Mouse (Mus musculus) heart, adult 11 months (tissue): ENCODE measurements around the gene Aurkb.

Experiments
- DNase-seq: peaks from one replicate; pipeline ENCODE4 v3.0.0; 2022

Gene Aurkb

DNA sequence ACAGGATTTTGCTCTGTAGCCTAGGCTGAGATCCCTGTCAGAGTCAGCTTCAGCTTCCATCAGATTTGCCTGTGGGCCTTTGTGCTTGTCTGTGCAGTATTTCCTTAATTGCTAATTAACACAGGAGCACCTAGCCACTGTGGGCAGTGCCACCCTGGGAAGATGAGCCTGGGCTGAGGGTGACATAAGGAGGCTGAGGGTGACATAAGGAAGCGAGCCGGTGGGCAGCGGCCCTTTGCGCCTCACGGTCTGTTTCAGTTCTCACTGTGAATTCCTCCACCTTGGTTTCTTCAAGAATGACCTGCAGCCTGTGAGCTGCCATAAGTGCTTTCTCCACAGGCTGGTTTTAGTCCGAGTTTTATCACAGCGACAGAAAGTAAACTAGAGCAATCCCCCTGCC, 36.2 kb downstream of the Aurkb start:
- peak; percentile 83 for DNase-seq

- no peak for DNase-seq
Observed at GRCm38 (mm10) chr11:69085608-69086007, 40.2 kb downstream of the Aurkb start.

DNA sequence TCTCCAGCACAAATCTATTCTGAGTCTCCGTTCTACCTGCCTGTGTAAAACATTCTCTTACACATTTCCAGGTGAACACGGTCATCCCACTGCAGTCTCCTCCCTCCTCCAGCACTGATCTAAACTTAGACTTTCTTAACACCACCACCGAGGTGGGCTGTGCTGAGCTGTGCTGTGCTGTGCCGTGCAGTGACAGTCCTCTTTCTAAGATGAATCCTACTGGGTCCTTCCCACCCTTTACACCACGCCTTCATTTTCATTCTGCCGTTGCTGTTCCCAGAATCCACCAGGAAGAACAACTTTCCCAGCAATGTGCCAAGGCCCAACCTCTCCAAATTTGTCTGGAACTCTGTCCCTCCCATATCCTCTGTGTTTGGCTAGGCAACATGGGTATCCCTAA, 40.9 kb downstream of the Aurkb start:
- DNase-seq = peak; percentile 90

DNA sequence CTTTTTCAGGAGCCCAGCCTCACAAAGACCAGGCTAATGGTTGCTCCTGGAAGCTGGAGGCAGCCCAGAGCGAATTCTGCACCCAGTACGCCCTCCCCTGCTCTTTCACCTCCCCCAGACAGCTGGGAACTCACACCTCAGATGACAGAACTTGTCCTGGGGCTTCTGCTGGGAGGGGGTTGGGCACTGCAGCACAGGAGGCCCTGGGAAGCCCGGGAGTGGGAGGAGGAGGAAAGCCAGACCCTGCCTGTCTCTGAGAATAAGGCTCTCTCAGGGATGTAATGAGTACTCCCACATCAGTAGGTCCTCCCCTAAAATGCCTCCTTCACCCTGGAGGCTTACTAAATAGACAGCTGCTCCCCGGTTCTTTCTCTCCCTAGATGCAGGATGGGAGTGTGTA, 41.6 kb downstream of the Aurkb start:
- DNase-seq = peak; percentile 96

DNA sequence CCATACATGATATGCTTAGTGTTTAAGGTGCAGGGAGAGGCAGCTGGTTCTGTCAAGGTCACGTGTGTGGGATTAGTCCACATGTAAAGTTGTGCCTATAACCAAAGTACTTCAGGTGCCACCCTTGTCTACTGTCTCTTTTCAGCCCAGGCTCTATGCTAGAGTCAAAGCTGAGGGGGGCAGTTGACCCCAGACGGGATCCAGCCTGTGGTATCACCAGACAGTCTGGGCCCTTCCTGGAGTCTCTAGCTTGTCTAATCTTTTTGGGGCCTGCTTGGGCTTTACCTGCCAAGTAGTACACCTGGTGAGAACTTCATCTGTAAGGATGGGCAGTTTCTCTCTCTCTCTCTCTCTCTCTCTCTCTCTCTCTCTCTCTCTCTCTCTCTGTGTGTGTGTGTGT, 42.1 kb downstream of the Aurkb start:
- peak; percentile 89 for DNase-seq

DNA sequence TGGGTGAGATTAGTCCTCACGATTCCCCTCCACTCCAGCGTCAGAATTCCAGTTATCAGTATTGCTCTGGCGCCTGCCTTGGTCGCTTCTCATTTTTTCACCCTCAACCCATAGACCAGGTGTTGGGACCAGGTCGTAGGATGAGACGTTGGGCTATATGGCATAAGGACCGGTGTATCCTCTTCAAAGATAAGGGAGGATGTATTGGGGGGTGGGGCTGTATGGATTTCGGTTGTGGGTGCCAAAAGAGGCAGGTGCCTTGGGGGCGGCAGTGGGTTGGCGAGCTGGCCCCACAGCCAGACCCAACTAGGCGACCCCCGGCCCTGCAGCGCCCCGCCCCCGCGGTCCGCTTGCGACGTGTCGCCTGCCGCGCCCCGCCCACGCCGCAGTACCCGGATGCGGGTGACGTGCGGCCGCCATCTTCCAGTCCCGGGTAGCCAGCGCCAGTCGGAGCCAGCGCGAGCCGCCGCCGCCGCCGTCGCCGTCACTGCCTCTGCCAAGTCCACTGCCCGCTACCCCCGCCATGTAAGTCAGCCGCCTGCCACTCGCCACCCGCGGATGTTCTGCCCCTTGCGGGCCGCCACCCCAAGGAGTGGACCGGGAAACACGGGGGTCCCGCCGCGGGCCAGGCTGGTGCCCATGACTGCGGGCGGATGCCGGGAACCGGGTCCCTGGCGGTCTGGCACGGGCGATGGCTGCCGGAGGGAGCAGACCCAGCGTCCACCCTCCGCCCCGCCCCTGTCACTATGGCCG, 42.8 kb downstream of the Aurkb start, which contains the start of gene Vamp2:
Gene Vamp2, plus strand, starts transcription at position 388 of the 753 bp plus-strand sequence.
- DNase-seq = peak; percentile 99

DNA sequence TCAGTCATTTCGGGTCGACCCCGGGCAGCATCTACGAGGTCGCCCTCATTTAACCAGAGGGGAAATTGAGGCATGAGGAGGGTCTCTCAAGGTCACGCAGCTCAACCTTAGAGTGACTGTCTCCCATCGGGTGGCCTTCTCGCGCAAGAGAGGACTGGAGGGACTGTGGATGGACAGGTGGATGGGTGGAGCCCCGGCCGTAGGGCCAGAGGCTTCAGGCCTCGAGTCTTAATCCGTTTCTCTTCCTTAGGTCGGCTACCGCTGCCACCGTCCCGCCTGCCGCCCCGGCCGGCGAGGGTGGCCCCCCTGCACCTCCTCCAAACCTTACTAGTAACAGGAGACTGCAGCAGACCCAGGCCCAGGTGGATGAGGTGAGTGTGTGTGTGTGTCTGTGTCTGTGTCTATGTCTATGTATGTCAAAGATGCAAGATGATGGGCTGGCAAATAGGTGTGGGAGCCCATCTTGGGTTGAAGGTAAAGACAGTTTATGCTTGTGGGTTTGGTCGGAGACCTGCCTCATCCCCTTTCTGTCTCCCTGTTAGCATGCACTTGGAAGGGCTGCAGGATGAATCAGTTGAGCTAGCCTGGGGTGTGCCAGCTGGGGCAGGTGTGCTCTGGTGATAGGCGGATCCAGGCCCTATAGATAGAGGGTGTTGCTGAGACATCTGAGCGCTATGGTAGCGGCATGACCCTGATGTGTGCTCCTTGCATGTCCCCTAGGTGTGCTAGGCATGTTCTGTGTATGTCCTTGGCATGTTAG, 43.6 kb downstream of the Aurkb start:
- peak; percentile 95 for DNase-seq

GRCm38 (mm10) chr11:69089616-69090290, 44.3 kb downstream of the Aurkb start:
- DNase-seq = no peak

GRCm38 (mm10) chr11:69090367-69090766, 44.9 kb downstream of the Aurkb start:
- DNase-seq = peak; percentile 91

- DNase-seq = peak; percentile 95
Observed at GRCm38 (mm10) chr11:69091566-69092385, 46.3 kb downstream of the Aurkb start.

DNA sequence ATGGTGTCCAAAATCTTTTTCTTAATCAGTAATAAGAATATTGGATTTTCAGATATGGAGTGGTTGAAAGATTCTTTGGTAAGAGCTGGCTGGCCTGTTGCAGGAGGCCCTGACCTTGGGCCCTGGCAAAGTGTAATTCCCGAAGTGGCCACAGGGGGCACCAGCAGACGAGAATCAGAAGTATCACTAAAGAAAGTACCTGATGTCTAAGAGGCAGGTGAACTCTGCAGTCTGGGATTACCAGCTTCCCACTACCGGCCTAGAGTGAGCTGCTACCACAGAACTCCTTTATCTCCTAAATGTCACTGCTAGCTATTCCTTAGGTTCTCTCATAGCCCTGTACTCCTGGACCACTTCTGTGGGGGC, 46.9 kb downstream of the Aurkb start:
- DNase-seq = peak; percentile 98

GRCm38 (mm10) chr11:69092871-69093270, 47.4 kb downstream of the Aurkb start:
- no peak for DNase-seq

GRCm38 (mm10) chr11:69093856-69094255, 48.4 kb downstream of the Aurkb start:
- DNase-seq = peak; percentile 93

DNA sequence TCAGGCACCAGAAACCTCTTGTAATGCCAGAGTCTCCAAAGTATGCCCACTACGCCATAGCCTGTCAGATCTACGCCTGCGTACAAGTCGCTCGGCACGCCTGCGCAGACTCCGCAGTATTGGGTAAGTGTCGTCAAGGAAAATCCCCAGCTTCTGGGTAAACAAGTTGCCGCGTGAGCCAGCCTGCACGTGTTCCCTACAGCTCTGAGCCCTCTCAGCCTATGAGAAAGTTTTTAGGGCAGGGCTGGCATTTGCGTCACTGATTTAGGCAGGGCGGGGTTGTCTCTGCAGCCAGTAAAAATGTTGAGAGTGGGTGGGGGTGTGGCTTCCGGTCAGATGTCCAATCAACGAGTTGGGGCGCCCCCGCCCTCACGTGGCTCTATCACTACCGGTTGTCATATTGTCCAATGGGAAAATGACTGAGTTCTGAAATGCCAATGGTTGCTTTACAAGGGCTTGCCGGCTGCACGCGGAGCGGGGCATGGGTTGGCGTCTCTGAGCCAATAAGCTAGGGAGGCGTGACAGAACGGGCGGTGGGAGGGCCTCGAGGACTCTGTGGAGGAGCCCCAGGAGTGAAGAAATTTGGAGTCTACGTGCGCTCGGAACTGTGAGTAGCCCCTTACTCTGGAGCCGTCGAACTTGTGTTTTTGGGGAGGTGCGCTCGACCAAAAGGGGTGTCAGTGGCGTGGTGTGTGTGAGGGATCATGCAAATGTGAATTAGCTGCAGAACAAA, 49.4 kb downstream of the Aurkb start, which contains the start of gene Per1:
Gene Per1, plus strand, starts transcription at position 521 of the 733 bp plus-strand sequence.
- DNase-seq = peak; percentile 100

GRCm38 (mm10) chr11:69095511-69096231, 50.2 kb downstream of the Aurkb start:
- peak; percentile 97 for DNase-seq

- DNase-seq = no peak
Observed at GRCm38 (mm10) chr11:69096360-69096986, 51.0 kb downstream of the Aurkb start.

DNA sequence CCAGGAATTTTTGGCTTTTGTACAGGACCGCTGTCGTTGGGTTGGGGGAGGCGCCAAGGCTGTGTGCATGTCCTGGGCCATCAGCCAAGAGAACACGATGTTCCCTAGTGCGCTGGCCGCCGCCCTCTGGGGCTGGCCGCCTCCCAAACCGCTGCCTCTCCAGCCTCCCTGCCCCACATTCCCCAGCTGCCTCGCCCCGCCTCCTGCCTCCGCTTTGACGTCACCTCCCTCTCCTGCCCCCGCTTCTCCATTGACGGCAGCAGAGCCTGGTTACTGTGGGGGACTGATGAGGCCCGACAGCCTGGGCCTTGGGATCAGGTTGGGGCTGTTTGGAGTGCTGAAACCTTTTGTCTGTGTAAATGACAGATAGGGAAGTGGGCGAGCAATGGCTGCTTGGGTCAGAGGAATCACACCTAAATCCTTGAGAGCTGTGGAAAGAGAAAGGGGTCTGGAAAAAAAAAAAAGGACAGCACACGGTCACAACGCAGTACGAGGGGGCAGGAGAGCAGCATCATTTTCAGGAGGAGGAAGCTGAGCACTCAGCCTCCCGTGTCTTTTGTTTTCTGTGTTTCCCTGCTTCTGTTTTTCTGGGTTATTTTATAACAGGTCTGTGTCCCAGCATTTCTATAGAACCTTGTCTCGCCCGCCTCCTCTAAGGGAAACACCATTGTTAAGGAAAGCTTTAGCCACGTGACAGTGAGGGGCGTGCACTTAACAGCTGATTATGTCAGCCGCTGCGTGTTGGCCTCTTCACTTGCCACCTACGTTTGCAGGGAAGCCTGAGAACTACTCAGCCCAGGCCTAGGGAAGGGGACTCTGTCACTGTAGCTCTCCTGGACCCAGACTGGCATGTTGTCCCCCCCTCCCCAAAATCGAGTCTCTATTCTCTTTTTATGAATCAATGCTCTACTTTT, 51.8 kb downstream of the Aurkb start:
- DNase-seq = peak; percentile 100

GRCm38 (mm10) chr11:69098039-69098761, 52.8 kb downstream of the Aurkb start:
- no peak for DNase-seq

GRCm38 (mm10) chr11:69098762-69099091, 53.3 kb downstream of the Aurkb start:
- peak; percentile 100 for DNase-seq
